Mouse (Mus musculus) liver, embryonic 12.5 days (tissue): ENCODE measurements around the gene Ucma. TPM values are rescaled to one million over a fixed set of nuclear protein-coding genes. Genes with fewer than 3 reads are reported as not detected.
"Not testable (repeated sequence)": the region's sequence is repeated elsewhere in the genome, so short reads cannot be mapped to it uniquely, and the experiment has no call there.

Source experiments
- ATAC-seq: fragments of 200-750 bp; cut with Nextera tagmentation; 2 replicates; pipeline ENCODE4 v1.8.0; 2017; ENCODE audit warnings: moderate number of reproducible peaks, mild to moderate bottlenecking, moderate library complexity
- H3K27ac ChIP-seq: fragments of 300-500 bp; sonication (generic); 2 replicates; pipeline ENCODE4 v1.5.1; 2016; ENCODE audit warnings: mild to moderate bottlenecking
- H3K27me3 ChIP-seq: fragments of 300-500 bp; sonication (generic); replicated peaks from 2 replicates; pipeline ENCODE4 v1.6.1; 2016; ENCODE audit warnings: mild to moderate bottlenecking, moderate library complexity
- H3K36me3 ChIP-seq: fragments of 300-500 bp; sonication (generic); 2 replicates; pipeline ENCODE4 v1.6.1; 2016; ENCODE audit warnings: mild to moderate bottlenecking, moderate library complexity
- H3K4me1 ChIP-seq: fragments of 300-500 bp; sonication (generic); 2 replicates; pipeline ENCODE4 v1.6.1; 2016
- H3K4me2 ChIP-seq: fragments of 300-500 bp; sonication (generic); 2 replicates; pipeline ENCODE4 v1.6.1; 2016; ENCODE audit warnings: mild to moderate bottlenecking, moderate library complexity
- H3K4me3 ChIP-seq: fragments of 300-500 bp; sonication (generic); 2 replicates; pipeline ENCODE4 v1.5.1; 2016; ENCODE audit warnings: mild to moderate bottlenecking, moderate library complexity
- H3K9ac ChIP-seq: fragments of 300-500 bp; sonication (generic); 2 replicates; pipeline ENCODE4 v1.6.1; 2016; ENCODE audit warnings: mild to moderate bottlenecking, moderate library complexity
- H3K9me3 ChIP-seq: fragments of 300-500 bp; sonication (generic); replicated peaks from 2 replicates; pipeline ENCODE4 v1.6.1; 2016; ENCODE audit warnings: mild to moderate bottlenecking, moderate library complexity
- WGBS: fragments of 180-500 bp; shearing (Covaris S2); methylation state at CpG from one replicate; pipeline ENCODE4 v1.1.7; 2016; ENCODE audit not compliant: insufficient replicate concordance; 5-methylcytosine and 5-hydroxymethylcytosine counted together
- polyA plus RNA-seq: library from polyadenylated mRNA; unstranded; fragments of >200 nt; fragmentation: Nextera tagmentation; extraction: Ambion mirVana; gene quantifications from 2 replicates; pipeline ENCODE4 v1.2.1, GENCODE M21; 2016

Ucma gene
- polyA plus RNA-seq, result not detected in 2 replicates

DNA sequence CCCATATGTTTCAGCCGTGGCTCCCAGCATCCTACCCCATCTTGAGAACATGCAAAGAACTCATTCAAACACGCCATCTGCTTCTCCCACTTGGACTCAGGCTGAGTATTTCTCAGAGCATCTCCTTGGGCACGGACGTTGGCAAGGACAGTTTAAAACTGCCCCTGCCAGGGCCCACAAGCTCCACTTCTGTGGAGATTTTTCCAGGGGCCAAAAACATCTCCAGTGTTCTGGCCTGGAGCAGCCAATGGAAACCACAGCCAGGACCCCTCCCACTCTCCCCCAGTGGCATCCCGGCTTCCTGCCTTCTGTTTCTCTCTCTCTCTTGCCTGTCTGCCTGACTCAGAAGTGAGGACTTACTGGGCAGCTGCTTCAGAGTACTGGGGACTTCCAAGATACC lies at the start of gene Ucma:
Gene Ucma, plus strand, starts transcription at position 316 of the 400 bp plus-strand sequence.
- no peak within 1 kb of the TSS for H3K4me3 ChIP-seq
- H3K9me3 ChIP-seq, result no peaks in the 10 kb centered on the region
- no peak within 1 kb of the TSS for H3K27ac ChIP-seq
- H3K4me1 ChIP-seq, result no peaks in the 10 kb centered on the region
- H3K9ac ChIP-seq, result no peak within 1 kb of the TSS
- H3K27me3 ChIP-seq, result 0 out of 2 replicates have a peak, but pooled peaks cover 3% of the 10 kb centered on the region
- WGBS, result 53% methylated on average over 5 of the region's 5 CpGs
- ATAC-seq, result no peak
- no peak within 1 kb of the TSS for H3K4me2 ChIP-seq
- no peaks in the 10 kb centered on the region for H3K36me3 ChIP-seq

DNA sequence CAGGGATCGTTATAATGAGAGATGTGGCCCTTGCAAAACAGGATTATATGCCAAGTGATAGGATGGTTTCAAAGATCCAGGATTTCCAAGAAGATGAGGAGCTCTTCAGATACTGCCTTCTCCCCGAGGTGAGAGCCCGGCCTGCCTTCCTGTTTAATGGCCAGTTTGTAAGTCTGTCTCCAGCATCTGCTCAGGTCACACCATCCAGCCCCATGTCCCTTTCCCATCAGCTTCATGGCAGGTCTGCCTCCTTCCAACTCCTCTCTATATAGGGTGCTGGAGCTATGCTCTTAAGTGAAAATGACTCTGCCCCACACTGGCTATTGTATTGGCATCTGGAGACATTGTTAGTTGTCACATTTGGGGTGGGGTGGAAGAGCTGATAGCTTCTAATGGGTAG lies 48.5 kb upstream of the Ucma start:
- Histone ChIP-seq H3K4me3 (no peak overlapping the region), H3K27me3 (no peaks in the 10 kb centered on the region), H3K36me3 (peaks cover 32% of the 10 kb centered on the region), H3K4me2 (no peak overlapping the region), H3K4me1 (no peaks in the 10 kb centered on the region), H3K9me3 (peaks cover 4% of the 10 kb centered on the region; the same call in 1 of the 2 replicates), H3K9ac (no peak overlapping the region), H3K27ac (no peak overlapping the region)
- WGBS, result 67% methylated on average over 3 of the region's 3 CpGs
- no peak for ATAC-seq

- H3K27me3 ChIP-seq, result no peaks in the 10 kb centered on the region
- no peak overlapping the region for H3K9ac ChIP-seq
- WGBS, result 51% methylated on average over 2 of the region's 2 CpGs
- peaks cover 33% of the 10 kb centered on the region for H3K36me3 ChIP-seq
- H3K4me2 ChIP-seq, result no peak overlapping the region
- H3K27ac ChIP-seq, result no peak overlapping the region
- H3K9me3 ChIP-seq, result peaks cover 4% of the 10 kb centered on the region; the same call in 1 of the 2 replicates
- no peak for ATAC-seq
- H3K4me1 ChIP-seq, result no peaks in the 10 kb centered on the region
- no peak overlapping the region for H3K4me3 ChIP-seq
Observed at GRCm38 (mm10) chr2:4929230-4929629, 46.7 kb upstream of the Ucma start.

DNA sequence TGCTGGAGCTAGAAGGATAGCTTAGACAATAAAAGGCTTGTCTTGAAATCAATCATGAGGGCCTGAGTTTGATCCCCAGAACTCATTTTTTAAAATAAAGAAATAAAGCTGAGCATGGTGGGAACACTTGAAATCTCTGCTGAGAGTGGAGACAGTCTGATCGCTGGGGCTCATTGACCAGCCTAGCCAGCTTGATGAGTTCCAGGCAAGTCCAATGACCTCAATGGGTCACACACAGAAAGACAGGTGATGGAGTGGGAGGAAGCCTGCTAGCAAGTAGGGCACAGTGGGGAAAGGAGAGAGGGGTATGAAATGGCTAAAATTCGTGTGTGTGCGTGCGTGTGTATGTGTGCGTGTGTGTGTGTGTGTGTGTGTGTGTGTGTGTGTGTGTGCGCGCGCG lies 41.4 kb upstream of the Ucma start:
- Histone ChIP-seq H3K27ac (no peak overlapping the region), H3K27me3 (no peaks in the 10 kb centered on the region), H3K4me2 (no peak overlapping the region), H3K36me3 (peaks cover 27% of the 10 kb centered on the region), H3K4me1 (no peaks in the 10 kb centered on the region), H3K9ac (no peak overlapping the region), H3K4me3 (no peak overlapping the region), H3K9me3 (no peaks in the 10 kb centered on the region)
- WGBS, result 83% methylated on average over 9 of the region's 9 CpGs
- no peak for ATAC-seq

DNA sequence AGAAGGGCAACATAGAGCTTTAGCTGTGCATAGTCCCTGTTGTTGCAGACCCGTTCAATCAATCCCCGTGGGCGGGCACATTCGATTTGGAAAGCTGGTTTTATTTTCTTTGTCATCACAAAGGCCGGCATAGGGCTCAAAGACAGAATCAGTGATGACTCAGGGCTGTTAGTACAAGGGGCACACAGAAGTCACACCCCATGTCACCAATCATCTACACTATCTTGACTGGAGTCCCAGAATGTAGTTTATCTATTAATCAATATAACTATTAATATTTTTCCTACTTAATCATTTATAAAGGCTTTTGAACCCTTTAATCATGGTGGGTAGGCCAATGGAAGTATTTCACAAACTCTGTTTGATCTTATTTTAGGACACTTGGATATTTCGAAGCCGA lies 38.0 kb upstream of the Ucma start:
- Histone ChIP-seq H3K27ac (no peak overlapping the region), H3K4me3 (no peak overlapping the region), H3K36me3 (peaks cover 26% of the 10 kb centered on the region), H3K9ac (no peak overlapping the region), H3K27me3 (no peaks in the 10 kb centered on the region), H3K4me1 (no peaks in the 10 kb centered on the region), H3K4me2 (no peak overlapping the region), H3K9me3 (0 out of 2 replicates have a peak, but pooled peaks cover under 1% of the 10 kb centered on the region)
- no peak for ATAC-seq
- 78% methylated on average over 7 of the region's 7 CpGs for WGBS

DNA sequence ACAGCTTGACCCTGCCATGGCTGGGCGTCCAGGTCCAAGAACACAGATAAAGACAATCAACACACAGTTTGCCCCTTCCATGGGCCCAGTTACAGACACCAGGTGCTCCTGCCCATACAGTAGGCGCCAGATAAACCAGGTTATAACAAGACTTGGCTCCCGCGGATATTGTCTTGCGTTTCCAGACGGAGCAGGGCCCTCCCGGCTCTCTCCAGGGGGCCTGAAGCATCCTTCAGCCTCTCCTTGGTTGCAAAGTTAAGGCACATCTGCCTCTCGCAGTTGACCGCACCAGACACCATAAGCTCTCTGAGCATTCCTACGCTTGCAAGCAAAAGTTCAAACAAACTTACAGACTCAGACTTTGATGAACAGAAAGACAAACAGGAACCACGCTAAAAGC lies 35.1 kb upstream of the Ucma start:
- Histone ChIP-seq H3K4me1 (no peaks in the 10 kb centered on the region), H3K9ac (no peak overlapping the region), H3K4me3 (no peak overlapping the region), H3K36me3 (peaks cover 23% of the 10 kb centered on the region), H3K9me3 (0 out of 2 replicates have a peak, but pooled peaks cover 11% of the 10 kb centered on the region), H3K27ac (no peak overlapping the region), H3K4me2 (no peak overlapping the region), H3K27me3 (no peaks in the 10 kb centered on the region)
- ATAC-seq, result no peak
- 70% methylated on average over 11 of the region's 11 CpGs for WGBS

GRCm38 (mm10) chr2:4949691-4950090 lies 26.2 kb upstream of the Ucma start:
- H3K27ac ChIP-seq, H3K27me3 ChIP-seq, H3K9me3 ChIP-seq, H3K4me1 ChIP-seq, ATAC-seq, H3K4me2 ChIP-seq, H3K4me3 ChIP-seq, H3K36me3 ChIP-seq, H3K9ac ChIP-seq: not testable (repeated sequence)
- 65% methylated on average over 8 of the region's 8 CpGs for WGBS

- H3K9ac ChIP-seq, result no peak overlapping the region
- no peaks in the 10 kb centered on the region for H3K9me3 ChIP-seq
- no peak for ATAC-seq
- H3K36me3 ChIP-seq, result no peaks in the 10 kb centered on the region
- H3K27ac ChIP-seq, result no peak overlapping the region
- WGBS, result 72% methylated on average over 2 of the region's 2 CpGs
- no peaks in the 10 kb centered on the region for H3K27me3 ChIP-seq
- no peak overlapping the region for H3K4me3 ChIP-seq
- H3K4me1 ChIP-seq, result no peaks in the 10 kb centered on the region
- no peak overlapping the region for H3K4me2 ChIP-seq
Observed at GRCm38 (mm10) chr2:4950986-4951385, 24.9 kb upstream of the Ucma start.

- Histone ChIP-seq H3K9me3 (no peaks in the 10 kb centered on the region), H3K4me1 (no peaks in the 10 kb centered on the region)
- WGBS, result 74% methylated on average over 6 of the region's 6 CpGs
Observed at GRCm38 (mm10) chr2:4954216-4954760, 21.6 kb upstream of the Ucma start.

GRCm38 (mm10) chr2:4958039-4958438 lies 17.9 kb upstream of the Ucma start:
- H3K36me3 ChIP-seq, result no peaks in the 10 kb centered on the region
- no peak for ATAC-seq
- no peaks in the 10 kb centered on the region for H3K27me3 ChIP-seq
- no peak overlapping the region for H3K27ac ChIP-seq
- no peak overlapping the region for H3K4me2 ChIP-seq
- no peaks in the 10 kb centered on the region for H3K9me3 ChIP-seq
- no peak overlapping the region for H3K9ac ChIP-seq
- H3K4me3 ChIP-seq, result no peak overlapping the region
- 71% methylated on average over 12 of the region's 12 CpGs for WGBS
- no peaks in the 10 kb centered on the region for H3K4me1 ChIP-seq

More at GRCm38 (mm10) chr2:4954216-4954760, 21.6 kb upstream of the Ucma start:
- no peaks in the 10 kb centered on the region for H3K36me3 ChIP-seq
- no peak overlapping the region for H3K9ac ChIP-seq
- H3K4me3 ChIP-seq, result no peak overlapping the region
- no peak for ATAC-seq
- H3K4me2 ChIP-seq, result no peak overlapping the region
- no peak overlapping the region for H3K27ac ChIP-seq
- no peaks in the 10 kb centered on the region for H3K27me3 ChIP-seq

DNA sequence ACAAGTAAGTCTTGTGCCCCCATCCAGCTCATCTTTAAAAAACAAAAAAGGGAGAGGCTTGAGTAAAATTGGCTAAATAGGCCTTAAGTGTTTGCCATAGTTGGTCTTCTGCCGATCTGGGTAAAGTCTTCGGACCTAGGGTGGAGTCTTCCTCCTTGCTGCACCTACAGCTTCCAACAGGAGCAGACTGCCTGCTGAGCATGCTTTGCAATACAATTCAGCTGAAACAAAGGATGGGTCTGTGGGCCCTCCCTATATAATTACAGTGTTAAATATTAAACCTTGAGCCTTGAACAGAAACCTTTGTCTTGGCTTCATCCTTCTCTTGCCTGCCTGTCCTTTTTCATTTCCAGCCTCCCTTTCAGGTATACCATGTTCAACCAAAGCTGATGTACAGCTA lies 8.1 kb upstream of the Ucma start:
- no peaks in the 10 kb centered on the region for H3K36me3 ChIP-seq
- H3K27ac ChIP-seq, result no peak overlapping the region
- no peaks in the 10 kb centered on the region for H3K4me1 ChIP-seq
- ATAC-seq, result no peak
- H3K4me3 ChIP-seq, result no peak overlapping the region
- no peak overlapping the region for H3K9ac ChIP-seq
- no peaks in the 10 kb centered on the region for H3K9me3 ChIP-seq
- WGBS, result 74% methylated on average over 2 of the region's 2 CpGs
- no peak overlapping the region for H3K4me2 ChIP-seq
- no peaks in the 10 kb centered on the region for H3K27me3 ChIP-seq

DNA sequence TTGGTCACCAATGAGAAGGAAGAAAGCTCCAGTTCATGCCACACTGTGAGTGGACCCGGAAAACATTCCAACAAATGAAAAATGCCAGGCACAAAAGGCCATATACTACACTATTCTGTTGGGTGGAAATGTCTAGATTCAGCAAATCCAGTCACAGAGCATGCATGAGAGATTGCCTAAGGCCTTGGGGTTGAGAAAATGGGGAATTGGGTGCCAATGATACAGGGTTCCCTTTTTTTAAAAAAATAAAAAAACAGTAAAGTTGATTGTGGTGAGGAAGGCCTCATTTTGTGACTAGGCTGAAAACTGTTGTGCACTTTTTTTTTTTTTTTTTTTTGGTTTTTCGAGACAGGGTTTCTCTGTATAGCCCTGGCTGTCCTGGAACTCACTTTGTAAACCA lies 6.8 kb upstream of the Ucma start:
- Histone ChIP-seq H3K9me3 (no peaks in the 10 kb centered on the region), H3K36me3 (no peaks in the 10 kb centered on the region), H3K4me2 (no peak overlapping the region), H3K27ac (no peak overlapping the region), H3K27me3 (no peaks in the 10 kb centered on the region), H3K4me3 (no peak overlapping the region), H3K4me1 (no peaks in the 10 kb centered on the region), H3K9ac (no peak overlapping the region)
- ATAC-seq, result no peak
- WGBS, result 68% methylated on average over 1 of the region's 2 CpGs

GRCm38 (mm10) chr2:4978091-4978490 lies 2.2 kb downstream of the Ucma start:
- Histone ChIP-seq H3K9me3 (no peaks in the 10 kb centered on the region), H3K36me3 (no peaks in the 10 kb centered on the region), H3K9ac (no peak overlapping the region), H3K27ac (no peak overlapping the region), H3K4me2 (no peak overlapping the region), H3K4me1 (no peaks in the 10 kb centered on the region), H3K4me3 (no peak overlapping the region), H3K27me3 (0 out of 2 replicates have a peak, but pooled peaks cover 3% of the 10 kb centered on the region)
- WGBS, result 41% methylated on average over 8 of the region's 8 CpGs
- no peak for ATAC-seq
